Mouse (Mus musculus) limb, embryonic 15.5 days (tissue): ENCODE data around the gene Rhob. TPM values are rescaled to one million over a fixed set of nuclear protein-coding genes. Genes with fewer than 3 reads are reported as not detected.

Source experiments
- ATAC-seq: fragments of 200-750 bp; cut with Nextera tagmentation; 2 replicates; pipeline ENCODE4 v1.8.0; 2017; ENCODE audit warnings: low read depth, moderate TSS enrichment; ENCODE audit not compliant: insufficient number of reproducible peaks, low FRiP score, low TSS enrichment
- H3K27ac ChIP-seq: fragments of 300-500 bp; sonication (generic); 2 replicates; pipeline ENCODE4 v1.5.1; 2015; ENCODE audit warnings: moderate library complexity, mild to moderate bottlenecking, inconsistent platforms
- H3K27me3 ChIP-seq: fragments of 300-500 bp; sonication (generic); 2 replicates; pipeline ENCODE4 v1.6.1; 2015; ENCODE audit warnings: inconsistent platforms
- H3K36me3 ChIP-seq: fragments of 300-500 bp; sonication (generic); 2 replicates; pipeline ENCODE4 v1.6.1; 2015; ENCODE audit warnings: inconsistent platforms
- H3K4me1 ChIP-seq: fragments of 300-500 bp; sonication (generic); 2 replicates; pipeline ENCODE4 v1.6.1; 2015; ENCODE audit warnings: inconsistent platforms
- H3K4me2 ChIP-seq: fragments of 300-500 bp; sonication (generic); 2 replicates; pipeline ENCODE4 v1.6.1; 2015; ENCODE audit warnings: mild to moderate bottlenecking, inconsistent platforms
- H3K4me3 ChIP-seq: fragments of 300-500 bp; sonication (generic); 2 replicates; pipeline ENCODE4 v1.5.1; 2015; ENCODE audit warnings: mild to moderate bottlenecking, inconsistent platforms
- H3K9ac ChIP-seq: fragments of 300-500 bp; sonication (generic); 2 replicates; pipeline ENCODE4 v1.6.1; 2015; ENCODE audit warnings: inconsistent platforms
- H3K9me3 ChIP-seq: fragments of 300-500 bp; sonication (generic); 2 replicates; pipeline ENCODE4 v1.6.1; 2016; ENCODE audit warnings: inconsistent platforms
- WGBS: fragments of 180-500 bp; shearing (Covaris S2); methylation state at CpG from one replicate; pipeline ENCODE4 v1.1.7; 2015; 5-methylcytosine and 5-hydroxymethylcytosine counted together
- polyA plus RNA-seq: library from polyadenylated mRNA; unstranded; fragments of >200 nt; fragmentation: Nextera tagmentation; extraction: Ambion mirVana; gene quantifications from 2 replicates; pipeline ENCODE4 v1.2.1, GENCODE M21; 2015

Gene Rhob
- polyA plus RNA-seq: 54.1 and 60.5 TPM in 2 replicates

DNA sequence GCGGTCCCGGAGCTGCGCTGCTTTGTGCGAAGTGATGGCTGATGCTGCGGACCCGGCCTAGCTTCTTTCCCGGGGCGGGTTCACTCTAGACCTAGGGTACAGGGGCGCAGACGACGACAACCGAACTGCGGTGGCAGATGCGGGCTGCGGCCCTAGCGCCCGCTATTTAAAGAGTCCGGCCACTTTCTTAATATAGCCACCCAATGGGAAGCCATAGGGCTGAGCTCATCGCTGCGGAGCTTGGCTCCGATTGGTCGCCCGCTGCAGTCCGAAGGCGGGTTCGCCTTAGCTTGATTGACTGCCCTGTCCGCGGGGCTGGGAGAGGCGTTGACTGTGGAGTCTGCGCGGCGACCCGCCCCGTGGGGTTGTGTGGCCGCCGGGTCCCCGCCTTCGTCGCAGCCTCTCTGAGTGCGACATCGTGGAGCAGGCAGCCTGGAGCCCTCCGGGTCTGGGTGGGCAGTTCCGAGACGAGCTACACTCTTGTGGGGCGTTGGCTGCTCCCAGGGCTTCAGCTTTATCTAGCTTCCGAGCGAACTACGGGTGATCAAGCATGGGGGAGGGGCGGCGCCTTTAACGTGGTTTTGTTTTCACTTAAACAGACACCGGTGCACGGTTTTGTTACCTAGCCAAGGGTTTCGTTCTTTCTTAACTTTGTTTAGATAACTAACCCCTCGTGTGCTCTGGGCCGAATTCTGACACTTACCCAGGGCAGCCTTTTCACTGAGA lies at the start of gene Rhob:
Gene Rhob, minus strand, starts transcription at position 139 of the 726 bp plus-strand sequence.
- peaks cover 28% of the 10 kb centered on the region for H3K4me1 ChIP-seq

DNA sequence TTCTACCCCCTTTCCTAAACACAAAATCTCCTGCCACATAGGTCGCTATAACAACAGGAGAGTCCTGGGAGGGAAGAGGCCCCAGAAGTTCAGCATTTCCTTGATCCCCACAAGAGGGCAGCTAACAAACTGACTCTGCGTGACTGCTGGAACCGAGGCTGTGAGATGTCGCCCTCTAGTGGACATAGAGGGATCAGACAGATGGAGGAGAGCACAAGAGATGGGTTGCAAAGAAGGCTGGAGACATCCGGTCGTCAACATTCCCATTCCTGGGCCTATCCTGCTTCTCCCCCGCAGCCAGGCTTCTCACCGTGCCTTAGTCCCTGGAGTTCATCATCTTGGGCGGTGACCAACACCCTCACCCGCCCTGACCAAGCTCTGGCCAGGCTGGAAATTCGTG lies 47.5 kb upstream of the Rhob start:
- H3K4me1 ChIP-seq: no peaks in the 10 kb centered on the region
- no peak overlapping the region for H3K4me3 ChIP-seq
- no peaks in the 10 kb centered on the region for H3K27me3 ChIP-seq
- H3K36me3 ChIP-seq: no peaks in the 10 kb centered on the region
- H3K9ac ChIP-seq: no peak overlapping the region
- H3K4me2 ChIP-seq: no peak overlapping the region
- no peak for ATAC-seq
- no peaks in the 10 kb centered on the region for H3K9me3 ChIP-seq
- 19% methylated on average over 11 of the region's 11 CpGs for WGBS
- no peak overlapping the region for H3K27ac ChIP-seq

More for the DNA sequence above, at the start of gene Rhob:
- Histone ChIP-seq H3K4me3 (peak within 1 kb of the TSS; percentile 85), H3K9me3 (no peaks in the 10 kb centered on the region), H3K27me3 (no peaks in the 10 kb centered on the region), H3K36me3 (no peaks in the 10 kb centered on the region), H3K27ac (peak within 1 kb of the TSS; percentile 100), H3K9ac (peak within 1 kb of the TSS; percentile 99), H3K4me2 (peak within 1 kb of the TSS; percentile 67)
- under 1% methylated on average over 56 of the region's 56 CpGs for WGBS
- ATAC-seq: peak; percentile 97

DNA sequence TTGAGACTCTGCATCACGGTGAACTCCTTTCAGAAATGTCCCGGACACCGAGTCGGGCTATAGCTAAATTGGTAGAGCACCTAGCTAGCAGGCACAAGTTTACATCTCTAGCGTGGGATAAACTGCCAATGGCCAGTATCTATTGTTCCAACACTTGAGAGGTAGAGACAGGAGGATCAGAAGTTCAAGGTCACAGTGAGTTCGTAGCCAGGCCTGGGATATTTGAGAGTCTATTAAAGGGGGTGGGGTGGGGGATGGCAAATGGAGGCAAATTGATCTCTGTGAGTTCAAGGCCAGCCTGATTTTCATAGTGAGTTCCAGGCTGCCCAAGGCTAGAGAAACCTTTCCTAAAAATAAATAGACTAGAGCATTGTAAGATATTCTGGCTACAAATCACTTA lies 47.0 kb upstream of the Rhob start:
- H3K4me2 ChIP-seq: no peak overlapping the region
- H3K36me3 ChIP-seq: no peaks in the 10 kb centered on the region
- 89% methylated on average over 6 of the region's 6 CpGs for WGBS
- no peak for ATAC-seq
- no peak overlapping the region for H3K4me3 ChIP-seq
- no peaks in the 10 kb centered on the region for H3K27me3 ChIP-seq
- no peaks in the 10 kb centered on the region for H3K4me1 ChIP-seq
- H3K9ac ChIP-seq: no peak overlapping the region
- H3K9me3 ChIP-seq: no peaks in the 10 kb centered on the region
- H3K27ac ChIP-seq: no peak overlapping the region

DNA sequence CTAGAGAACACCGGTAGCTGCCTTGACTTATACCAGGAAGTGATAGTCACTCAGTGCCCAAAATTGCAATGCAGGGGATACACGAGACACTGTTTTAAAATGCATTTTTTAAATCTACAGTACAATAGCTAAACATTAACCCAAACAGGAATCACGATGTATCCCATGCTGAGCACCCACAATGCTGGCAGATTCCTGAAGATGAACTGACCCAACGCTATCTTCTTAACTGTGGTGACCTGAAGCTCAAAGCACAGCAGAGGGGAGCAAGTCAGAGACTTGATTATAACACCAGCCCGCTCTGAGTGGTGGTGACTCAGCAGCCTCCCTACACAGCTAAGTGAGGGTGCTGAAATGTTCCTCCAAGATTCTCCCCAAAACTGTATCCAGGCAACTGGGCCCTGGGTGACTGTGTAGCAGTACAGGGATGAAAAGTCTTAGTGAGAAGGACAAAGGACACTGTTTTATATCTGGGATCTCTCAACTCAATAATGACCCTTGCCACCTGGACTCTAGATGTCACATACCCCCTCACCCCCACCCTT lies 45.3 kb upstream of the Rhob start:
- Histone ChIP-seq H3K27me3 (no peaks in the 10 kb centered on the region), H3K4me1 (no peaks in the 10 kb centered on the region), H3K4me2 (no peak overlapping the region), H3K9ac (no peak overlapping the region), H3K27ac (no peak overlapping the region), H3K36me3 (no peaks in the 10 kb centered on the region), H3K9me3 (no peaks in the 10 kb centered on the region), H3K4me3 (no peak overlapping the region)
- no peak for ATAC-seq
- WGBS: 85% methylated on average over 5 of the region's 5 CpGs

DNA sequence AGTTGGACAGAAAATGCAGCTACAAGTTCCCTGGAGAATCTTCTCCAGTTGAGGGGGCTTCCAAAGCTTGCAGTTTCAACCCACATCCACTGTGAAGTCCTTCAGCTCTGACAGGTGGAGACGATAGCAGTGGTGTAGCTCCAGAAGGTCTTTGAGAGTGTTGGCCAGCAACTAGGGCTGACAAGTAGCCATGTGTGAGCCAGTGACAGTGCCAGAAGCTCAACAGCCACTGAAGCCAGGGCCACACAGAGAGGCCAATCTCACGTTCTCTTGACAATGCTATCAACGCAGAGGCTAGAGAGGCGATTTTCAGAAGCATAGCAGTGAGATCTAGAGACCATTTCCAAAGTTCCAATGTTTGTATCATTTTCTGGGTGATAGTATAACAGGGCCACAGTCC lies 42.6 kb upstream of the Rhob start:
- Histone ChIP-seq H3K4me1 (no peaks in the 10 kb centered on the region), H3K27ac (no peak overlapping the region), H3K4me3 (no peak overlapping the region), H3K4me2 (no peak overlapping the region), H3K36me3 (no peaks in the 10 kb centered on the region), H3K9me3 (no peaks in the 10 kb centered on the region), H3K9ac (no peak overlapping the region), H3K27me3 (no peaks in the 10 kb centered on the region)
- WGBS: 83% methylated on average over 4 of the region's 4 CpGs
- ATAC-seq: no peak

DNA sequence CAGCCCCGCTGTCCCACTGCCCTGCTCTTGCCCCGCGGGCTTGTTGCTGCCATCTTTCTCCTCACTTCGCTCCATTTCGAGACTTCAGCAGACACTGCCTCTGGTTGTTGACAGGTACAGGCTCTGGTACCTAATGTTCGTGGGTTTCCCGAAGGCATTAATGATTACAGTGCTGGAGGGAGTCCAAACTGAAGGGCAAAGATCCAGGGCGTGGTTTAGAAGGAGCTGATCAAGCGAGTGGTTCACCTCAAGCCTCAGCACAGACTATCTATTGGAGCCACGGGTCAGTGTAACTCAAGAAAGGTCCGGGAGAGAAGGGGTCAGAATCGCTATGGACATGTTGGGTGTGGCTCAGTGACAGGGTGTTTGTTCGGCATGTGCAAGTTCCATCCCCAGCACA lies 39.7 kb upstream of the Rhob start:
- Histone ChIP-seq H3K4me3 (no peak overlapping the region), H3K9ac (no peak overlapping the region), H3K36me3 (no peaks in the 10 kb centered on the region), H3K9me3 (no peaks in the 10 kb centered on the region), H3K4me2 (no peak overlapping the region), H3K27ac (no peak overlapping the region), H3K4me1 (0 out of 2 replicates have a peak, but pooled peaks cover 3% of the 10 kb centered on the region), H3K27me3 (no peaks in the 10 kb centered on the region)
- WGBS: 78% methylated on average over 13 of the region's 13 CpGs
- ATAC-seq: no peak

DNA sequence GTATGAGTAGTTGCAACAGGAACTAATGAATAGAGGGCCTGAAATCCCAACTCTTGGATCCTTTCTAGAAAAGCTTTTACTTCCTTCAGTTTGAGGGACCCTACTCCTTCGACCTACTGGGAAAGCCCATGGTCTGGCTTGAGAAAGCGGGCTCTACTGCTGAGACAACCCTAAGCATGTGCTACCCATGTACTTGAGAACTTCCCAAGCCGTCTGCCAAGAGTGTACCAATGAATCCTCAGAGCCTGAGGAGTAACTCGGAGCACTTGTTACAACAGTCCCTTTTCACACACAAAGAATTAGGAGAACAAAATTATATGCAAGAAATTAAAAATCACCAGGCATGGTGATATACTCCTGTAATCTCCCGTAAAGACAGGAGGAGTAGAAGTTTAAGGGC lies 37.5 kb upstream of the Rhob start:
- Histone ChIP-seq H3K4me3 (no peak overlapping the region), H3K9me3 (no peaks in the 10 kb centered on the region), H3K4me2 (no peak overlapping the region), H3K36me3 (no peaks in the 10 kb centered on the region), H3K4me1 (0 out of 2 replicates have a peak, but pooled peaks cover 3% of the 10 kb centered on the region), H3K27ac (no peak overlapping the region), H3K9ac (no peak overlapping the region), H3K27me3 (no peaks in the 10 kb centered on the region)
- 86% methylated on average over 5 of the region's 5 CpGs for WGBS
- no peak for ATAC-seq

DNA sequence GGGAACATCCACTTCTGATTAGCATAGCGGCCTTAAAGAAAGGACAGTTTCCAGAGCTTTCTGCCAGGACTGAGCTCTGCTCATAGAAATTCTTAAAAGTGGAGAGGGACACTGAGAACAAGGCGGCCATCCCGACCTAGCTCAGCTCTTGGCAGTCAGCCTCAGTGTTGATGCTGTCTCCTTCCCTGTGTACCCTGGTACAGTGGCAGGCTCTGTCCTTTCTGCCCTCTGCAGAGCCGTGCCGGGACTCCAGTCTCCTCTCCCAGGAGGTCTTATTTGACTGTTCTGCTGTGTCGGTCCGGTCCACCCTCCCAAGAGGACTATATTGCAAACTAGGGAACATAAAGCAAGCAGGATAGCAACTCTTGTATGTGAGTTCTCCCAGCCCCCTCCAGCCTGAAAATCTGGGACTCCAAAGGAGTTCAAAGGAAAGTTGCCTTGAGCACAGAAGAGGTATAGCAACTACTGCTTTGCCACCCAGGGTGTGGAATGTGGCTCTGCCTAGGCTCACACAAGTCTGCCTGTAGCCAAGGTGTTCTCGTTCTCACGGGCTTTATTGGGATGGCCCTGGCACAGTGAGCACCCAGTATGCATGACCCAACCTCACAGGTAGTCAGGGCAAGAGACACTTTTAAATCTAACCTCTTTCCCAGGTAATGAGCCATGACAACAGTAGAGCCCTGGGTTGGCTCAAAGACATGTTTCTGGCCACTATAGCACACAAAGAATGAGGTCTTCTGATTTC lies 36.6 kb upstream of the Rhob start:
- no peak overlapping the region for H3K4me3 ChIP-seq
- no peak overlapping the region for H3K9ac ChIP-seq
- no peaks in the 10 kb centered on the region for H3K9me3 ChIP-seq
- H3K36me3 ChIP-seq: no peaks in the 10 kb centered on the region
- no peak overlapping the region for H3K27ac ChIP-seq
- H3K27me3 ChIP-seq: no peaks in the 10 kb centered on the region
- H3K4me1 ChIP-seq: 0 out of 2 replicates have a peak, but pooled peaks cover 3% of the 10 kb centered on the region
- WGBS: 53% methylated on average over 9 of the region's 9 CpGs
- H3K4me2 ChIP-seq: no peak overlapping the region
- ATAC-seq: no peak

DNA sequence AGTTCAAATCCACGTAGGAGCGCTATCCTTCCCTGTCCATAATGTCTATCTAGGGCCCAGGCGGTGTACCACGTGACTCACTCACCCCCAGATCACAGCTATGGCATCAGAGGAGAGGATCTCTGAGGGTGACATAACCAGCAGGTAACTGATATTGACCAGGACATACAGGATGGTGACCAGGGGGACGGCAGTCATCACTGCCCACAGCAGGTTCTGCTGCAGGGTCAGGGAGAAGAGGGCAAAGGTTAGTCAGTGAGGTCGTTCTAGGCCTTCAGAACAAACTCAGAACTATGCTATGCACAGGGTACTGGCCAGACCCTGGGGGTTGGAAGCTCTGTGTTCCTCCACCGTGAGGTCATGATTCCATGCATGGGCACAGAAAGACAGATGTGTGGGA lies 35.8 kb upstream of the Rhob start:
- 0 out of 2 replicates have a peak, but pooled peaks cover 3% of the 10 kb centered on the region for H3K4me1 ChIP-seq
- H3K9ac ChIP-seq: no peak overlapping the region
- 84% methylated on average over 7 of the region's 7 CpGs for WGBS
- no peak overlapping the region for H3K4me2 ChIP-seq
- H3K27me3 ChIP-seq: no peaks in the 10 kb centered on the region
- H3K27ac ChIP-seq: no peak overlapping the region
- no peaks in the 10 kb centered on the region for H3K36me3 ChIP-seq
- ATAC-seq: no peak
- H3K4me3 ChIP-seq: no peak overlapping the region
- H3K9me3 ChIP-seq: no peaks in the 10 kb centered on the region

DNA sequence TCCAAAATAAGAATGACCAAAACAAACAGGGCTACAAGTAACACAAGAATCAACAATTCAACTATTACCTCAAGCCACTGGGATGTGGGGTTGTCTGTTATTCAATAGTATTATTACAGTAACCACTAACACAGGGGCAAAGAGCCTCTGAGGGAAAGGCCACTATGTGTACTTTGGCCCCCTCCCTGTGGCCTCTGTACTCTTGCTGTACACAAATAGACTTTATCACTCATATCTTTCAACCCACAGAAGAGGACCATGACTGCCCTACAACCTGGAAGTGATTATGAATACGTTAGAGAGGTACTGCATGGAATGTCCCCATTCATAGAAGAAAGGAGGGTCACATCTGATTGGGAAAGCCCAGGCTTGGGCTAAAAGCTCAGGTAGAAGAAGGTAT lies 35.1 kb upstream of the Rhob start:
- H3K4me1 ChIP-seq: 0 out of 2 replicates have a peak, but pooled peaks cover 3% of the 10 kb centered on the region
- WGBS: 50% methylated on average over 1 of the region's 1 CpGs
- H3K36me3 ChIP-seq: no peaks in the 10 kb centered on the region
- H3K4me3 ChIP-seq: no peak overlapping the region
- H3K9ac ChIP-seq: no peak overlapping the region
- no peak for ATAC-seq
- H3K4me2 ChIP-seq: no peak overlapping the region
- no peaks in the 10 kb centered on the region for H3K9me3 ChIP-seq
- H3K27me3 ChIP-seq: no peaks in the 10 kb centered on the region
- no peak overlapping the region for H3K27ac ChIP-seq

DNA sequence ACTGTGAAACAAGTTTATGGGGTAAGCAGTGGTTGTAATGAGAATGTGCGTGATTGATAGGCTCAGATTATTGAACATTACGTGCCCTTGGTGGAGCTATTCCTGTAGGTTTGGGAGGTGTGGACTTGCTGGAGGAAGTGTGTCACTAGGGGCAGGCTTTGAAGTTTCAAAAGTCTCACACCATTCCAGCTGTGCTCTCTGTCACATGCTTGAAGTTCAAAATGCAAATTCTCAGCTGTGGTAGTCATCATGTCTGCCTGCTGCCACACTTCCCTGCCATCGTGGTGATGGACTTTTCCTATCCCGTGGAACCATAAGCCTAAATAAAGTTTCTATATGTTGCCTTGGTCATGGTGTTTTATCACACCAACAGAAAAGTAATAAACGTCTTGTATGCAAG lies 28.0 kb upstream of the Rhob start:
- Histone ChIP-seq H3K36me3 (no peaks in the 10 kb centered on the region), H3K4me2 (no peak overlapping the region), H3K4me1 (no peaks in the 10 kb centered on the region), H3K9me3 (no peaks in the 10 kb centered on the region), H3K27ac (no peak overlapping the region), H3K4me3 (no peak overlapping the region), H3K9ac (no peak overlapping the region), H3K27me3 (no peaks in the 10 kb centered on the region)
- WGBS: 70% methylated on average over 5 of the region's 5 CpGs
- no peak for ATAC-seq

DNA sequence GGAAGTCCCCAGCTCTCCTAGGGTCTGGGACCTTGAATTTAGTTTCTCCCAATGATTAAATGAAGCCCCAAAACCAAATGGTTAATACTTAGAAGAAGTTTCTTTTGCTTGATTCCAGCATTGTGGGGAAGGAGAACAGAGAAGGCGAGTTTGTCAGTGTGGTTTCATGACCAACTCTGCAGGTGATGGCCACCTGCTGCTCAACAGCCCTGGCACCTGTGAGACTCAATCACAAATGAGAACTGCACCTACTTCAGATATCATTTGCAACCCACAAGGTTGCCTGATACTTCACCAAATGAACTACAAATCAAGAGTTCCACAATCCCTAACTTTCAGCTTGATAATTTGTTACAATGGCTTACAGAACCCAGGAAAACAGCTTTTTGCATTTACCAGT lies 27.4 kb upstream of the Rhob start:
- no peaks in the 10 kb centered on the region for H3K4me1 ChIP-seq
- H3K27me3 ChIP-seq: no peaks in the 10 kb centered on the region
- H3K27ac ChIP-seq: no peak overlapping the region
- no peak for ATAC-seq
- H3K36me3 ChIP-seq: no peaks in the 10 kb centered on the region
- H3K4me2 ChIP-seq: no peak overlapping the region
- 68% methylated on average over 1 of the region's 1 CpGs for WGBS
- H3K9me3 ChIP-seq: no peaks in the 10 kb centered on the region
- H3K9ac ChIP-seq: no peak overlapping the region
- H3K4me3 ChIP-seq: no peak overlapping the region
